Mouse (Mus musculus): ENCODE results near the gene S100a3. TPM values are rescaled to one million over a fixed set of nuclear protein-coding genes. Genes with fewer than 3 reads are reported as not detected.

S100a3 gene
- total RNA-seq, 1 experiment, result 1.6 TPM

GRCm38 (mm10) chr3:90574691-90575090 is 14.3 kb downstream of the S100a3 start:
- Histone ChIP-seq H3K9me3 (ENCODE audit: control insufficient read depth, insufficient read depth, low read depth, low read length) (no peaks in the 10 kb centered on the region), H3K36me3 (ENCODE audit: control insufficient read depth, insufficient read depth, low read length, poor library complexity, severe bottlenecking) (no peaks in the 10 kb centered on the region), H3K4me3 (ENCODE audit: insufficient read depth in 1 of 2, low read depth in 1 of 2, low read length in 2 of 2, poor library complexity in 1 of 2, severe bottlenecking in 1 of 2) (no peak overlapping the region), H3K27ac (ENCODE audit: insufficient read depth, low read depth, low read length, poor library complexity, severe bottlenecking) (no peak overlapping the region), H3K9ac (ENCODE audit: insufficient read depth, low read depth, low read length, poor library complexity, severe bottlenecking) (no peak overlapping the region), H3K4me1 (ENCODE audit: control insufficient read depth in 2 of 2, insufficient read depth in 2 of 2, low read length in 2 of 2, poor library complexity in 1 of 2) (no peaks in the 10 kb centered on the region)
- DNase-seq (ENCODE audit: low read depth, low spot score), result no peak
- in situ Hi-C loops (cut with MboI; ENCODE audit: low sequenced_read_pairs in 2 of 2, unreplicated experiment in 2 of 2), result no loop called here
- TF ChIP-seq ZNF384 (IDR thresholded peaks at IDR 0.05; ENCODE audit: low read depth, low read length) (no peak), CHD2 (IDR thresholded peaks at IDR 0.05; ENCODE audit: low read depth, low read length) (no peak), ZC3H11A (IDR thresholded peaks at IDR 0.05; ENCODE audit: borderline replicate concordance, low read depth, low read length) (no peak), MAFK (IDR thresholded peaks at IDR 0.05; ENCODE audit: insufficient read depth, low read depth, low read length) (no peak), HCFC1 (IDR thresholded peaks at IDR 0.05; ENCODE audit: borderline replicate concordance, insufficient read depth, low read length) (no peak)

- H3K9ac ChIP-seq (ENCODE audit: insufficient read depth, low read depth, low read length, poor library complexity, severe bottlenecking), result no peak overlapping the region
- H3K4me1 ChIP-seq (ENCODE audit: control insufficient read depth in 2 of 2, insufficient read depth in 2 of 2, low read length in 2 of 2, poor library complexity in 1 of 2), result no peaks in the 10 kb centered on the region
- DNase-seq (ENCODE audit: low read depth, low spot score), result no peak
- no peak overlapping the region for H3K27ac ChIP-seq (ENCODE audit: insufficient read depth, low read depth, low read length, poor library complexity, severe bottlenecking)
- in situ Hi-C loops (cut with MboI; ENCODE audit: low sequenced_read_pairs in 2 of 2, unreplicated experiment in 2 of 2), result no loop called here
- H3K4me3 ChIP-seq (ENCODE audit: insufficient read depth in 1 of 2, low read depth in 1 of 2, low read length in 2 of 2, poor library complexity in 1 of 2, severe bottlenecking in 1 of 2), result no peak overlapping the region
- TF ChIP-seq HCFC1 (IDR thresholded peaks at IDR 0.05; ENCODE audit: borderline replicate concordance, insufficient read depth, low read length) (no peak), ZNF384 (IDR thresholded peaks at IDR 0.05; ENCODE audit: low read depth, low read length) (no peak), ZC3H11A (IDR thresholded peaks at IDR 0.05; ENCODE audit: borderline replicate concordance, low read depth, low read length) (no peak), MAFK (IDR thresholded peaks at IDR 0.05; ENCODE audit: insufficient read depth, low read depth, low read length) (no peak), CHD2 (IDR thresholded peaks at IDR 0.05; ENCODE audit: low read depth, low read length) (no peak)
- H3K9me3 ChIP-seq (ENCODE audit: control insufficient read depth, insufficient read depth, low read depth, low read length), result no peaks in the 10 kb centered on the region
- H3K36me3 ChIP-seq (ENCODE audit: control insufficient read depth, insufficient read depth, low read length, poor library complexity, severe bottlenecking), result no peaks in the 10 kb centered on the region
These were observed 14.9 kb downstream of the S100a3 start for GRCm38 (mm10) chr3:90575320-90575719.

- in situ Hi-C loops (cut with MboI; ENCODE audit: low sequenced_read_pairs in 2 of 2, unreplicated experiment in 2 of 2), result no loop called here
- DNase-seq (ENCODE audit: low read depth, low spot score), result no peak
- no peaks in the 10 kb centered on the region for H3K4me1 ChIP-seq (ENCODE audit: control insufficient read depth in 2 of 2, insufficient read depth in 2 of 2, low read length in 2 of 2, poor library complexity in 1 of 2)
- H3K9ac ChIP-seq (ENCODE audit: insufficient read depth, low read depth, low read length, poor library complexity, severe bottlenecking), result no peak overlapping the region
- H3K9me3 ChIP-seq (ENCODE audit: control insufficient read depth, insufficient read depth, low read depth, low read length), result no peaks in the 10 kb centered on the region
- H3K36me3 ChIP-seq (ENCODE audit: control insufficient read depth, insufficient read depth, low read length, poor library complexity, severe bottlenecking), result no peaks in the 10 kb centered on the region
- TF ChIP-seq CHD2 (IDR thresholded peaks at IDR 0.05; ENCODE audit: low read depth, low read length) (no peak), ZC3H11A (IDR thresholded peaks at IDR 0.05; ENCODE audit: borderline replicate concordance, low read depth, low read length) (no peak), ZNF384 (IDR thresholded peaks at IDR 0.05; ENCODE audit: low read depth, low read length) (no peak), MAFK (IDR thresholded peaks at IDR 0.05; ENCODE audit: insufficient read depth, low read depth, low read length) (no peak), HCFC1 (IDR thresholded peaks at IDR 0.05; ENCODE audit: borderline replicate concordance, insufficient read depth, low read length) (no peak)
- no peak overlapping the region for H3K4me3 ChIP-seq (ENCODE audit: insufficient read depth in 1 of 2, low read depth in 1 of 2, low read length in 2 of 2, poor library complexity in 1 of 2, severe bottlenecking in 1 of 2)
- H3K27ac ChIP-seq (ENCODE audit: insufficient read depth, low read depth, low read length, poor library complexity, severe bottlenecking), result no peak overlapping the region
These were observed 16.1 kb downstream of the S100a3 start for GRCm38 (mm10) chr3:90576351-90577001.

- TF ChIP-seq ZNF384 (IDR thresholded peaks at IDR 0.05; ENCODE audit: low read depth, low read length), result no peak
- no peak for TF ChIP-seq HCFC1 (IDR thresholded peaks at IDR 0.05; ENCODE audit: borderline replicate concordance, insufficient read depth, low read length)
- no peak for TF ChIP-seq ZC3H11A (IDR thresholded peaks at IDR 0.05; ENCODE audit: borderline replicate concordance, low read depth, low read length)
- TF ChIP-seq CHD2 (IDR thresholded peaks at IDR 0.05; ENCODE audit: low read depth, low read length), result no peak
- no peak for TF ChIP-seq MAFK (IDR thresholded peaks at IDR 0.05; ENCODE audit: insufficient read depth, low read depth, low read length)
- no peak for DNase-seq (ENCODE audit: low read depth, low spot score)
- no peaks in the 10 kb centered on the region for H3K36me3 ChIP-seq (ENCODE audit: control insufficient read depth, insufficient read depth, low read length, poor library complexity, severe bottlenecking)
- in situ Hi-C loops (cut with MboI; ENCODE audit: low sequenced_read_pairs in 2 of 2, unreplicated experiment in 2 of 2), result no loop called here
- H3K4me1 ChIP-seq (ENCODE audit: control insufficient read depth in 2 of 2, insufficient read depth in 2 of 2, low read length in 2 of 2, poor library complexity in 1 of 2), result no peaks in the 10 kb centered on the region
- no peak overlapping the region for H3K4me3 ChIP-seq (ENCODE audit: insufficient read depth in 1 of 2, low read depth in 1 of 2, low read length in 2 of 2, poor library complexity in 1 of 2, severe bottlenecking in 1 of 2)
- no peaks in the 10 kb centered on the region for H3K9me3 ChIP-seq (ENCODE audit: control insufficient read depth, insufficient read depth, low read depth, low read length)
- H3K9ac ChIP-seq (ENCODE audit: insufficient read depth, low read depth, low read length, poor library complexity, severe bottlenecking), result no peak overlapping the region
- no peak overlapping the region for H3K27ac ChIP-seq (ENCODE audit: insufficient read depth, low read depth, low read length, poor library complexity, severe bottlenecking)
These were observed 19.1 kb downstream of the S100a3 start for GRCm38 (mm10) chr3:90579433-90579832.
